Mouse (Mus musculus) inflammation-experienced regulatory T-cells, adult 16 weeks (primary cell): ENCODE measurements around the gene Zfp704. TPM values are rescaled to one million over a fixed set of nuclear protein-coding genes. Genes with fewer than 3 reads are reported as not detected.

ENCODE experiments used
- polyA plus RNA-seq: library from polyadenylated mRNA; unstranded; fragments of 100-300 nt; shearing (Covaris generic); gene quantifications from one replicate; pipeline ENCODE4 v1.2.1, GENCODE M21; 2017

Zfp704 gene
- 0.67 TPM for polyA plus RNA-seq

DNA sequence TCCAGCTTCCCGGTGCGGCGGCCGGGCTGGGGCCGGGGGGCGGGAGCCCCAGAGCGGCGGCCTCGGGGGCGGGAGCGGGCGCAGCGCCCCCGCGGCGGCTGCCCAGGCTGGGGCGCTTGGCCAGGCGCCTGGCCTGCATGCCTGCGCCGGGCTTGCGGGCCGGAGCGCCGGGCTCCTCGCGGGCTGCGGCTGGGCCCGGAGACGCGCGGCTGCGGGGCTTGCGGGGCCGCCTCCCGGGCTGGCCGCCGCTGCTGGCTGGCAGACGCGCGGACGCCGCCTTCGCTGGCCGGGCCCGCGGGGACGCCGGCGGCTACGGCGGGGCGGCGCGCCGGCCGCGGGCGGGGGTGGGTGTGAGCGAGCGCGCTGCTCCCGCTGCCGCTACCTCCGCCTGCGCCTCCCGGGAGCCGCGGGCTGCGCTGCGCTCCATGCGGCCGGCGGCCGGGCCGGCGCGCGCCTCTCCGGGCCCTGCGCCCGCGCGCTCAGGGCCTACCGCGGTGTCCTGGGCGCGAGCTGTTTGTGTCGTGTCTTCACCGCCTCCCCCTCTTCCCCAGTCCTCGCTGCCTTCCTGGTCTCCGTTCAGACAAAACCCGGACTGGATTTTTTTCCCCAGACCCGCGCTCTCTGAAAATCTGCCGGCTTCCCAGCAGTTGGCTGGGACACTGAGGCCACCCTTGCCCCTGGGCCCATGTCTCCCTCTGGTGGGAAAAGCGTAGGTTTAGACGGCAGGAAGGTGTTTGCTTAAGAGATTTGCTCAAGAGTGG, at the start of gene Zfp704:
Gene Zfp704 (minus strand): TSS at position 505 of the 761 bp plus-strand sequence.

